13 mouse cellular contexts compared by ENCODE assay signal in the genomic region with DNA sequence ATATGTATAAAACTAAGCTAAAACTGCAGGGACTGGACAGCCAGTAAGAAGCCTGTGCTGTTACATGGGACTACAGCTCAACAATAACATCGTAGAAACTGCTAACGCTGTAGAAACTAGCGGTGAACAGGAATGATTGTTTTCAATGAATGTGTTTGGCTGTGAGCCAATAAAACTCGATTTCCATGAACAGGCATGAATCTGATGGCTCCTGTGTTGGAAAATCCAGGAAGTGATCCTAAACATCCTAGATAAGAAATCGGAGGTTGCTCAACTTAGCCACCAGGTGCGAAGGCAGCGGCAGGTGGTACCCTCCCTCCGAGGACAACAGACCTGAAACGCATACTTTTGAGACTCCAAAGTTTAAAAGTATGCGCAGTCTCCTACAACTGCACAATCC.
DNase-seq lines count a peak whose midpoint lies in the region; ATAC-seq and TF ChIP-seq lines count a peak whose summit lies in the region.
"Had no signal": no experiment of that assay in that cellular context is flagged by ENCODE, and none has a peak within 500 bp of the region (broad histone marks: within the 10 kb centered on the region; RNA-seq: fewer than 3 reads in every experiment).

No protein-coding gene starts in this region.

- H3K27ac ChIP-seq in liver, adult 2 months (replicated peaks; ENCODE audit: insufficient read depth, low read depth, low read length): peak overlapping the region; percentile 31; the same call in 1 of the 2 replicates
- H3K27ac ChIP-seq in liver, embryonic 11.5 days (ENCODE audit: low read depth, low read length): no peak overlapping the region; the same call in 1 of the 2 replicates
- 0 out of 2 replicates have a peak overlapping the region, but pooled peaks have one; percentile 2 for H3K27ac ChIP-seq in macrophage
- H3K27ac ChIP-seq: forebrain, embryonic 12.5 days had no signal

- H3K9ac ChIP-seq in liver, adult 2 months (ENCODE audit: low read depth, low read length): no peak overlapping the region
- no peak overlapping the region for H3K9ac ChIP-seq in liver, embryonic 11.5 days (ENCODE audit: low read depth, low read length)
- H3K9ac ChIP-seq: forebrain, embryonic 12.5 days had no signal

- H3K9me3 ChIP-seq in liver, embryonic 11.5 days (ENCODE audit: control insufficient read depth, low read length): no peaks in the 10 kb centered on the region
- H3K9me3 ChIP-seq: forebrain, embryonic 12.5 days; megakaryocyte, embryonic 14.5 days had no signal

- intact Hi-C loops in heart, postnatal 25 days (cut with DNase I): loop anchor here (5.0 to 10.0 kb wide), 2 partner anchors 134 to 543 kb away; a partner anchor contains a TSS

- no peak overlapping the region for H3K4me3 ChIP-seq in liver, adult 2 months (ENCODE audit: insufficient read depth, low read depth, low read length)
- H3K4me3 ChIP-seq in liver, embryonic 11.5 days (ENCODE audit: low read depth, low read length): no peak overlapping the region
- H3K4me3 ChIP-seq in macrophage (ENCODE audit: inconsistent target): no peak overlapping the region
- H3K4me3 ChIP-seq: forebrain, embryonic 12.5 days; megakaryocyte, embryonic 14.5 days had no signal

- no peaks in the 10 kb centered on the region for H3K79me2 ChIP-seq in liver, adult 2 months (ENCODE audit: control insufficient read depth, insufficient read depth, low read length)
- no peaks in the 10 kb centered on the region for H3K79me2 ChIP-seq in macrophage (ENCODE audit: inconsistent target)

- no peaks in the 10 kb centered on the region for H3K36me3 ChIP-seq in liver, adult 2 months (ENCODE audit: control insufficient read depth, insufficient read depth, low read length)
- no peaks in the 10 kb centered on the region for H3K36me3 ChIP-seq in liver, embryonic 11.5 days (ENCODE audit: control insufficient read depth, insufficient read depth, low read length)
- no peaks in the 10 kb centered on the region for H3K36me3 ChIP-seq in macrophage (ENCODE audit: inconsistent target)
- H3K36me3 ChIP-seq: forebrain, embryonic 12.5 days had no signal

- H3K4me2 ChIP-seq in liver, embryonic 11.5 days: no peak overlapping the region
- H3K4me2 ChIP-seq: forebrain, embryonic 12.5 days had no signal

- ATAC-seq in liver, embryonic 11.5 days (replicated peaks; ENCODE audit: low FRiP score): no peak

- peaks cover 3% of the 10 kb centered on the region; the same call in 1 of the 2 replicates for H3K4me1 ChIP-seq in liver, adult 2 months (ENCODE audit: control insufficient read depth, insufficient read depth, low read length)
- H3K4me1 ChIP-seq in liver, embryonic 11.5 days (replicated peaks; ENCODE audit: control insufficient read depth, insufficient read depth, low read length): peaks cover 3% of the 10 kb centered on the region; the same call in 1 of the 2 replicates

- no peak for TF ChIP-seq CTCF in liver, adult 2 months (IDR thresholded peaks at IDR 0.05; ENCODE audit: low read depth, low read length)
- no peak for TF ChIP-seq CTCF in brain, embryonic 14.5 days (IDR thresholded peaks at IDR 0.05; ENCODE audit: borderline replicate concordance, extremely low read depth, insufficient read depth, insufficient read length)

- H3K27me3 ChIP-seq in liver, adult 2 months (ENCODE audit: control insufficient read depth, insufficient read depth, low read length): no peaks in the 10 kb centered on the region
- H3K27me3 ChIP-seq in liver, embryonic 11.5 days (replicated peaks; ENCODE audit: control insufficient read depth, insufficient read depth, low read length): no peaks in the 10 kb centered on the region
- H3K27me3 ChIP-seq: megakaryocyte, embryonic 14.5 days had no signal

- peak; percentile 92 for DNase-seq in heart, adult 11 months
- DNase-seq in heart, postnatal 25 days (ENCODE audit: low spot score): no peak
- DNase-seq in liver, adult 2 months (ENCODE audit: extremely low read depth, low read depth, low spot score): no peak
- no peak for DNase-seq in liver, embryonic 11.5 days (ENCODE audit: low spot score)
- peak; percentile 68 for DNase-seq in brain, embryonic 14.5 days (ENCODE audit: low read depth)
- no peak for DNase-seq in cerebellum, adult 9-11 months
- no peak for DNase-seq in left cerebral cortex, adult 9 months (ENCODE audit: low spot score in 2 of 2)
- DNase-seq: cerebellum, adult 11-12 months; right cerebral cortex, postnatal 4 days; thymus, postnatal 25 days had no signal

- TF ChIP-seq POLR2A in liver, adult 2 months (IDR thresholded peaks at IDR 0.05; ENCODE audit: extremely low read depth, insufficient read depth, low read length): no peak
- TF ChIP-seq POLR2A in brain, embryonic 14.5 days (IDR thresholded peaks at IDR 0.05; ENCODE audit: borderline replicate concordance, extremely low read depth, insufficient read depth, insufficient read length, poor library complexity, severe bottlenecking): no peak

- 61% methylated on average over 10 of the region's 10 CpGs for WGBS in liver, adult 2 months
- 62% methylated on average over 10 of the region's 10 CpGs for WGBS in liver, embryonic 11.5 days
- 45% methylated on average over 9 of the region's 10 CpGs for WGBS in macrophage (ENCODE audit: missing documents)

Comparison
In these comparisons a context has a peak if more than half of its experiments do, and no peak if none do; other contexts are left out.
1. DNase-seq: peak in heart, adult 11 months (single experiment) and brain, embryonic 14.5 days (single experiment); none in heart, postnatal 25 days (single experiment), liver, adult 2 months (single experiment), liver, embryonic 11.5 days (single experiment), cerebellum, adult 9-11 months (single experiment) and left cerebral cortex, adult 9 months (0 of 2).